Comparison of ENCODE assay signal across 8 mouse cellular contexts in genomic region chr2:151038811-151039222, GRCm38 (mm10). TPM values are rescaled to one million over a fixed set of nuclear protein-coding genes. Genes with fewer than 3 reads are reported as not detected.
DNase-seq lines count a peak whose midpoint lies in the region; ATAC-seq and TF ChIP-seq lines count a peak whose summit lies in the region.

No protein-coding gene starts in this region.

- H3K4me1 ChIP-seq in heart, embryonic 15.5 days (replicated peaks), result peaks cover 8% of the 10 kb centered on the region
- H3K4me1 ChIP-seq in embryonic facial prominence, embryonic 14.5 days (ENCODE audit: control insufficient read depth, insufficient read depth, low read length), result peaks cover 8% of the 10 kb centered on the region
- peaks cover 10% of the 10 kb centered on the region for H3K4me1 ChIP-seq in limb, embryonic 10.5 days

- H3K27me3 ChIP-seq in heart, embryonic 15.5 days, result no peaks in the 10 kb centered on the region
- H3K27me3 ChIP-seq in embryonic facial prominence, embryonic 14.5 days (replicated peaks; ENCODE audit: control insufficient read depth, insufficient read depth, low read length), result no peaks in the 10 kb centered on the region
- no peaks in the 10 kb centered on the region for H3K27me3 ChIP-seq in limb, embryonic 10.5 days (ENCODE audit: low read depth, poor library complexity, severe bottlenecking)
- H3K27me3 ChIP-seq in myocyte (ENCODE audit: control insufficient read depth, insufficient read depth, insufficient read length), result no peaks in the 10 kb centered on the region

- H3K79me2 ChIP-seq in myocyte (ENCODE audit: control insufficient read depth, insufficient read depth), result peaks cover 46% of the 10 kb centered on the region

- peak; percentile 77; the same call in 1 of the 2 replicates for ATAC-seq in heart, embryonic 15.5 days (replicated peaks; ENCODE audit: insufficient number of reproducible peaks, insufficient read depth, low FRiP score, low read depth)
- peak; percentile 65 for ATAC-seq in embryonic facial prominence, embryonic 14.5 days (ENCODE audit: low read depth)

- H3K4me3 ChIP-seq in heart, embryonic 15.5 days, result peak overlapping the region; percentile 74
- H3K4me3 ChIP-seq in embryonic facial prominence, embryonic 14.5 days (ENCODE audit: low read depth, low read length), result peak overlapping the region; percentile 97
- peak overlapping the region; percentile 95 for H3K4me3 ChIP-seq in limb, embryonic 10.5 days
- H3K4me3 ChIP-seq in myocyte, result peak overlapping the region; percentile 65

- intact Hi-C loops in heart, postnatal 25 days (cut with DNase I), result no loop called here

- no peak for TF ChIP-seq POLR2A in myocyte (IDR thresholded peaks at IDR 0.05; ENCODE audit: insufficient read length, low read depth)

- DNase-seq in heart, postnatal 25 days (ENCODE audit: low spot score), result no peak
- DNase-seq in ES-CJ7 (ENCODE audit: low read depth, low spot score), result peak; percentile 4
- DNase-seq in embryonic facial prominence, embryonic 14.5 days (ENCODE audit: low spot score), result peak; percentile 65
- DNase-seq in limb, embryonic 10.5 days (ENCODE audit: low spot score), result peak; percentile 78
- no peak for DNase-seq in spleen, postnatal 14 days (ENCODE audit: low spot score in 2 of 2)
- DNase-seq in cerebellum, postnatal 4 days (ENCODE audit: low spot score in 2 of 2), result no peak

- H3ac ChIP-seq in myocyte (ENCODE audit: control insufficient read depth, insufficient read length), result peak overlapping the region; percentile 75

- H3K27ac ChIP-seq in heart, embryonic 15.5 days, result peak overlapping the region; percentile 68
- peak overlapping the region; percentile 82 for H3K27ac ChIP-seq in embryonic facial prominence, embryonic 14.5 days (replicated peaks; ENCODE audit: low read depth, low read length)
- H3K27ac ChIP-seq in limb, embryonic 10.5 days, result peak overlapping the region; percentile 97

- WGBS in heart, embryonic 15.5 days, result under 1% methylated on average over 30 of the region's 30 CpGs
- 0% methylated on average over 14 of the region's 30 CpGs for WGBS in embryonic facial prominence, embryonic 14.5 days
- WGBS in limb, embryonic 10.5 days, result under 1% methylated on average over 30 of the region's 30 CpGs

- H3K9me3 ChIP-seq in heart, embryonic 15.5 days (replicated peaks), result no peaks in the 10 kb centered on the region
- no peaks in the 10 kb centered on the region for H3K9me3 ChIP-seq in embryonic facial prominence, embryonic 14.5 days (ENCODE audit: control insufficient read depth, low read length)
- H3K9me3 ChIP-seq in limb, embryonic 10.5 days (replicated peaks), result no peaks in the 10 kb centered on the region

- H3K9ac ChIP-seq in heart, embryonic 15.5 days, result peak overlapping the region; percentile 87
- H3K9ac ChIP-seq in embryonic facial prominence, embryonic 14.5 days (ENCODE audit: low read depth, low read length), result peak overlapping the region; percentile 99

- H3K36me3 ChIP-seq in heart, embryonic 15.5 days, result no peaks in the 10 kb centered on the region
- no peaks in the 10 kb centered on the region for H3K36me3 ChIP-seq in embryonic facial prominence, embryonic 14.5 days (ENCODE audit: control insufficient read depth, insufficient read depth, low read length)
- H3K36me3 ChIP-seq in limb, embryonic 10.5 days, result 0 out of 2 replicates have a peak, but pooled peaks cover 6% of the 10 kb centered on the region
- no peaks in the 10 kb centered on the region for H3K36me3 ChIP-seq in myocyte (ENCODE audit: control insufficient read depth, insufficient read depth)

- H3K4me2 ChIP-seq in heart, embryonic 15.5 days, result peak overlapping the region; percentile 77
- peak overlapping the region; percentile 73 for H3K4me2 ChIP-seq in embryonic facial prominence, embryonic 14.5 days (ENCODE audit: low read depth, low read length)
- H3K4me2 ChIP-seq in myocyte (ENCODE audit: low read depth), result peak overlapping the region; percentile 98

TF ChIP-seq in myocyte, 11 proteins besides CTCF, POLR2A, EP300 and RAD21:
- no peak for TF ChIP-seq CEBPB (IDR thresholded peaks at IDR 0.05; ENCODE audit: insufficient read depth, poor library complexity, severe bottlenecking)
- no peak for TF ChIP-seq MYOG (IDR thresholded peaks at IDR 0.05; ENCODE audit: control insufficient read depth in 1 of 3, insufficient read depth in 1 of 3, insufficient read length in 2 of 3, low read depth in 2 of 3)
- TF ChIP-seq REST (IDR thresholded peaks at IDR 0.05; ENCODE audit: insufficient read depth, insufficient read length), result no peak
- TF ChIP-seq E2F4 (IDR thresholded peaks at IDR 0.05; ENCODE audit: insufficient read depth), result no peak
- no peak for TF ChIP-seq POLR2AphosphoS2 (IDR thresholded peaks at IDR 0.05; ENCODE audit: insufficient read length, low read depth)
- TF ChIP-seq SRF (IDR thresholded peaks at IDR 0.05; ENCODE audit: control insufficient read depth, insufficient read length, low read depth), result no peak

RNA-seq across cellular contexts. Expression of gene Ninl, which starts 0.4 kb away (rescaled TPM):
- 2.8 and 5.4 TPM in 2 replicates for polyA plus RNA-seq in heart, embryonic 15.5 days (2015; fragmentation: Nextera tagmentation; extraction: Ambion mirVana)
- total RNA-seq in heart, postnatal 25 days (2021), result 1 to 10 TPM in 1 of 2 experiments, under 1 TPM in 1; 0.98 to 1.3 TPM
- polyA plus RNA-seq in embryonic facial prominence, embryonic 14.5 days (2014; fragmentation: Nextera tagmentation; extraction: Ambion mirVana), result 6.1 TPM in 2 replicates
- polyA plus RNA-seq in limb, embryonic 10.5 days (2016; fragmentation: Nextera tagmentation; extraction: Ambion mirVana), result 21.5 and 22.6 TPM in 2 replicates
- polyA plus RNA-seq in myocyte (2012; fragmentation: generic; extraction: Trizol), result 2.2 TPM

RNA-seq across cellular contexts. Expression of gene Nanp, which starts 0.4 kb away (rescaled TPM):
- polyA plus RNA-seq in heart, embryonic 15.5 days (2015; fragmentation: Nextera tagmentation; extraction: Ambion mirVana), result 19.5 and 22.5 TPM in 2 replicates
- 1 to 10 TPM; 1.9 to 2.1 TPM for total RNA-seq in heart, postnatal 25 days (2021)
- polyA plus RNA-seq in embryonic facial prominence, embryonic 14.5 days (2014; fragmentation: Nextera tagmentation; extraction: Ambion mirVana), result 39.0 and 39.3 TPM in 2 replicates
- polyA plus RNA-seq in limb, embryonic 10.5 days (2016; fragmentation: Nextera tagmentation; extraction: Ambion mirVana), result 53.8 and 54.4 TPM in 2 replicates
- 3.8 TPM for polyA plus RNA-seq in myocyte (2012; fragmentation: generic; extraction: Trizol)

RNA-seq across cellular contexts. Expression of gene Gm14151, which starts 53.3 kb away (rescaled TPM):
- polyA plus RNA-seq in heart, embryonic 15.5 days (2015; fragmentation: Nextera tagmentation; extraction: Ambion mirVana), result not detected in 2 replicates
- total RNA-seq in heart, postnatal 25 days (2021), result not detected
- not detected in 2 replicates for polyA plus RNA-seq in embryonic facial prominence, embryonic 14.5 days (2014; fragmentation: Nextera tagmentation; extraction: Ambion mirVana)
- polyA plus RNA-seq in limb, embryonic 10.5 days (2016; fragmentation: Nextera tagmentation; extraction: Ambion mirVana), result not detected in 2 replicates
- polyA plus RNA-seq in myocyte (2012; fragmentation: generic; extraction: Trizol), result not detected

RNA-seq across cellular contexts. Expression of gene Gm14147, which starts 59.2 kb away (rescaled TPM):
- not detected in 2 replicates for polyA plus RNA-seq in heart, embryonic 15.5 days (2015; fragmentation: Nextera tagmentation; extraction: Ambion mirVana)
- total RNA-seq in heart, postnatal 25 days (2021), result not detected
- polyA plus RNA-seq in embryonic facial prominence, embryonic 14.5 days (2014; fragmentation: Nextera tagmentation; extraction: Ambion mirVana), result not detected in 2 replicates
- not detected in 2 replicates for polyA plus RNA-seq in limb, embryonic 10.5 days (2016; fragmentation: Nextera tagmentation; extraction: Ambion mirVana)
- not detected for polyA plus RNA-seq in myocyte (2012; fragmentation: generic; extraction: Trizol)

Comparison
In these comparisons a context has a peak if more than half of its experiments do, and no peak if none do; other contexts are left out.
1. DNase-seq: peak in ES-CJ7 (single experiment), embryonic facial prominence, embryonic 14.5 days (single experiment) and limb, embryonic 10.5 days (single experiment); none in heart, postnatal 25 days (single experiment), spleen, postnatal 14 days (0 of 2) and cerebellum, postnatal 4 days (0 of 2).
2. Peak in every context shown above with its lines, with median percentiles within 50 percentile points of each other: H3K27ac ChIP-seq, H3K4me2 ChIP-seq and H3K4me3 ChIP-seq.